Mouse (Mus musculus) urinary bladder, adult 2 months (tissue): ENCODE measurements around the gene Olfr1340. TPM values are rescaled to one million over a fixed set of nuclear protein-coding genes. Genes with fewer than 3 reads are reported as not detected.

Source experiments
- DNase-seq: peaks from one replicate; pipeline ENCODE4 v3.0.0; 2022; ENCODE audit warnings: low spot score
- polyA plus RNA-seq: library from polyadenylated mRNA; depleted of rRNA; stranded (reverse); fragments of >200 nt; gene quantifications from 2 replicates; pipeline ENCODE4 v1.2.3, GENCODE M21; 2012; rRNA removed

Olfr1340 gene
- polyA plus RNA-seq = not detected in 2 replicates

DNA sequence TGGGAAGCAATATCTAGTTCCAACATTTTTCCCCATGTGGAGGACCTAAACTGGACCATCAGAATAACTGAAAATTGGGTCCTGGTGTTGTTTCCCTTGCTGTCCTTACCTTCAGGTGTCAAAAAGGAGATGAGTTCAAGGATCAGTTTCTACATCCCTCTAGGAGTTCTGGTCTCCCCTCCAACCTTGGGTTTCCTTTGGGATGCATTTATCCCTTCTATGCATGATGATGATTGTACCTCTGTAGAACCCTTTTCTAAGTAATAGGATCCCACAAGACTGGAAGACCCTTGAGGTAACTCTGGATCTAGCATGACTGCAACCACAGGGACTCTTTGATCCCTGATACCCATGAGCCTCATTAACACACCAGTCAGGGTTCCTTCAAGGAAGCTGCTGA is at the start of gene Olfr1340:
Gene Olfr1340, plus strand, starts transcription at position 301 of the 400 bp plus-strand sequence.
- DNase-seq = no peak

DNA sequence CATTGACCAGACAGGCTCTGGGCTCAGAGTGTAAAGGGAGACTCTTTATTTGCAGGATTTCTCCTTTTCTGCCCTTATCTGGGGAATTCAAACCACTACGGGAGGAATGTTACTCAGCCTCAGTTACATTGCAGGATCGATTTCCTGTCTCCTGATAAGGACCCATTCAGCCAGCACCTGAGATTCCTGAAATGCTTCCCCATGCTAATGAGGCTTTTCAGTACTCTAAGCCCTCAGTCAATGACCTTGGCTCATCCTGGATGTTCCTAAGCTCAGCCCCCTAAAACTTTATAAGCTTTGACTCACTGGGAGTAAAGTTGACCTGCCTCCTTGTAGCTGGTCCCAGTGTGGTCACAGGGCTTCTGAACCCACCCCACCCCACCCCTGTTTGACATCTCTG is 32.9 kb upstream of the Olfr1340 start:
- no peak for DNase-seq

DNA sequence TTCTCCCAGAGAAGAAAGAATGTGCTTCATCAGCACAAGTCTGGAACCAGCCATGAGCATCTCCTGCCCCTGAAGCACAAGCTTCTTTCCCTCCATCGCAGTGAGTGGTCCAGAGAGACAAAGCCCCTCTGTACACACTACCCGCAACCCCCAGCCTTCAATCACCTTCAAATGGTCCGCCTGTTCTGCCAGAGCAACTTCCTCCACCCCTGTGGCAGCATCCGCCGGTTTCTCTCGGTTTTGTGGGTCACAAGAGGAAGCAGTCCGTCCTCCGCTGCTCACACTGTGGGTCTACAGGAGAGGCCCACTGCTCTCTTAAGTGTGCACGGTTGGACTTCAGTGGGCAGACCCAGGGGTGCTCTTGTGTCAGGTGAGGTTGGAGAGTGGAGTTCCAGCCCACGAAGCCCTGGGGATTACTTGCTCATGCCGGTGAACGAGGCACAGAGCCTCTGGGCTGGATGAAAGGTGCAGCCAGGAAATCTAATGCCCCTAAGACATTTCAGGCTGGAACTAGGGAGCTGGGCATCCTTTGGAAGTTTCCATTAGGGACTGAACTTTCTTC is 27.4 kb upstream of the Olfr1340 start, which contains the start of gene Olfr1342:
Gene Olfr1342, minus strand, starts transcription at position 345 of the 562 bp plus-strand sequence.
- DNase-seq = no peak

DNA sequence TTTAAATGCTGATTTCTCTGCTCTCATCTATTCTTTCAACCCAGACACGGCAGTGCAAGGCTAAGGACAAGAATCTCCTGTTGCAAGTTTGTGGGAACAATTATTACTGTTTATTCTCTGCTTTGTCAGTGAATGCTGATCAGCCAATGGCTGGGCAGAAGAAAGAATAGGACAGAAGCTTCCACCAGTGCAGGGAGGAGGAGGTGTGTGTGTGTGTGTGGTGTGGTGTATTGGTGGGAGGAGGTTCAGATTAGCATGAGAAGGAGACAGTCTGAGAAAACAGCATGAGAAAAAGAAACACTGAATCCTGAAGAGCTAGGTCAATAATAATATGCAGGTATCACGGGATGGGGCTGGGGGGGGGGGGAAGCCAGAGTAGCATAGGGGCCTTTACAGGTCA is 26.1 kb upstream of the Olfr1340 start:
- DNase-seq = no peak

DNA sequence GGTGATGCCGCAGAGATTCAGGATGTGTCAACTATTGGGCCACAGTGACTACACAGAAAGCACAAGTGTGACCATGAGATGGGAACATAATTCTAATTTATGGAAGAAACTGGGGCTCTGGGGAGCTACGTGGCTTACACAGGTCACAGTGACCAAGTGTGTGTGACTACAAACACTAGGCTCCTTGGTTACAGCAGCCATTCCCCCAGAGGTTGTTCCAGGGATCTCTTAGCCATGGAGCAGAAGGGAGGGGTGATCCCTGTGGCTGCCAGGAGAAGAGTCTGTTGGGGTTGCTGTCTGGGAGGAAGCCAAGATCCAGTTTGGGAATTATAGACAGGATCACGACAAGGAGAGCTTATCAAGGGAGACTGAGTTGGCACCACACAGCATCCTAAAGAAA is 16.7 kb upstream of the Olfr1340 start, which contains the start of gene Olfr1341:
Gene Olfr1341, plus strand, starts transcription at position 301 of the 400 bp plus-strand sequence.
- DNase-seq = no peak

DNA sequence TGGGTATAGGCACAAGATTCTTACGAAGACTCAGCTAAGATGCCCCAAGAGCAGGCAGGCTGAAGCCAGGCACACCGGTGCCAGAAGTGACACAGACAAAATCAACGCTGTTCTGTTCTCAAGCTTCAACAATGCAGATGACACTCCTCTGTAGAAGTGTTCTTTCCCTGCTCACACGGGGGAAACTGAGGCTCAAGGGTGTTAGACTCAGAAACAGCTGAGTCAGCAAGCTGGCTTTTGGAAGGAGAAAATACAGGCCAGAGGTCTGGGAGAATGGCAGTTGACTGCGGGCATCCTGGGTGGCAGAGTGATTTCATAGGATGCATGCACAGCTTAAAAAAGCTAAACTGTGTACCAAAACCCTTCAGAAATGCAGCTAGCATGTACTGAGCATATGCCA is 11.9 kb upstream of the Olfr1340 start:
- no peak for DNase-seq

DNA sequence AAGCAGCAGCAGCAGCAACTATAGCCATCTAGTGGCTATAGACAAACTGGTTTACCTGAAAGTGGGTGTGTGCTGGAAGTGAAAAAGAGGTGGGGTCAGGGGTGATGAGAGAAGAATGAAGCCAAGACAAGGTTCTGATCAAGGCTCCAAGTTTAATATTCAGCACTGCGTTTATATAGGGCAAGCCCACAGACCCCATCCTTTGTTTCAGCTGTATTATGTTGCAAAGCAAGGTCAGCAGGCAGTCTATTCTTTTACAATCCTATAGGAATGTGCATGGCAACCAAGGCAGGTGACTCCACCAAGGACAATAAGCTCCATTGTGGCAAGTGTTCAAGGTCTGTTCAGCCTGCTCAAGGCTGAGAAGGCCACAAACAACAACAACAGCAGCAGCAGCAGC is 8.3 kb upstream of the Olfr1340 start:
- DNase-seq = no peak

DNA sequence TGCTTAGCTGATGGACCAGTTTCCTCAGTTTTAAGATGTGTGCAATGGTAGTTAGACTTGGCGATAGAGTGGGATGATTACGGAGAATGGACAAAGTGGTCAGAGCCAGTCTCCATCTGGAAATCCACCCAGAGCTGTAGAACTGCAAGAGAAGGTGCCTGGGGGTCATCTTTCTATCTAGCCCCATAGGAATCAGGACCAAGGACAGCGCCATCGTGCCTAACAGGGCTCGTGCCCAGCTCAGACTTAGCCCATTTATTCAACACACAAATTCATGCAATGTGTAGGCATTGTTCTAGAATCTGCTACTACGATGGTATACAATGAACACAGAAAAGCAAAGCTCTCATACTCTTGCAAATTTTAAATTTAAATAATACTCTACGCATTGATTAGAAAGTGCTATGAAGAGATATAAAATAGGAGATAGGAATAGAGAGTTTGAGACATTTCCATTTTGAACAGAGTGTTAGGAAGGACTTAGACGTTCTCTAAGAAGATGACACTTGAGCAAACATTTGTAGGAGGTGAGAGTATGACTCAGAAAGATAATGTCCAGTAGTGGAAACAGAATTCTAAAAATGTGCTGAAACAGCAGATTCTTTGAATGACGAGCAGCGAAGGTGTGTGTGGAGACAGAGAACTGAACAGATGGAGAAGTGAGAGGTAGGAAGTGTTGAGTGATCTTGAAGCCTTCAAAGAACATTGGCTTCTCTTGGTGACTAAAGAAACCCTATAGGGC is 2.0 kb downstream of the Olfr1340 start:
- DNase-seq = no peak

DNA sequence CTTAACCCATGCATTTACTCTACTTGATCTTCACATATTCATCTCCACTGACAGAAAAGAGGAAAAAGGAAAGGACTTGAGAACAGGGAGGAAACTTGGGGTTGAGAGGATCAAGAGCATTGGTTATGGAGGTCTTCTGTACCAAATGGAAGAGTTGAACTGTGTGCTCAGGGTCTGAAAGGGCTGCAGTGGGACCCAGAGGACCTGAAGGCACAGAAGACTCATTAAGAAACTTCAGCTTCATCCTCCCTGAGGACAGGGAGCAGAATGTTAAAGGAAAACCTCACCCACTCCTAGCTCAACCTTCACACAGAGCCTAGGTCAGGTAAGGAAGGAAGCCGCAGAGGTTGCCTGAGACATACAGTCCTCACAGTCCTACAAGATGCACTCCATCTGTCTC is 11.9 kb downstream of the Olfr1340 start, which contains the start of gene Olfr1339:
Gene Olfr1339, plus strand, starts transcription at position 301 of the 400 bp plus-strand sequence.
- no peak for DNase-seq

DNA sequence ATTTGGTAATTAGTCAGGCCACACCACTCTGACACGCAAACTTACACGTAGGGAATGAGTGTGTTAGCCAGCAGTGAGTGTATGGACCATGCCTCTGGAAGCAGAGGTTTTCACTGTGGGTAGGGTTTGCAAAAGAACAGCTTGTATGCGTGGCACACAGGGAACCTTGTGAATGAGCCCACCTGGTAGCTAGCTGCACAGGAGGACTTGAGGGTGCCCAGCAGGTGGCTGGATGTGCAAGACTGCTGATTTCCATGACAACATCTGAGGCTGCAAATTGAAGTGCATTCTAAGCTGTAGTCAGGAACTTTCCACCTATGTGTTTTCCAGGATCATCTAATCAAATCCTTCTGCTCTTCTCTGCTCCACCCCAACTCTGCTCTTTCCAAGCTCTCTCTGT is 19.6 kb downstream of the Olfr1340 start:
- DNase-seq = no peak

DNA sequence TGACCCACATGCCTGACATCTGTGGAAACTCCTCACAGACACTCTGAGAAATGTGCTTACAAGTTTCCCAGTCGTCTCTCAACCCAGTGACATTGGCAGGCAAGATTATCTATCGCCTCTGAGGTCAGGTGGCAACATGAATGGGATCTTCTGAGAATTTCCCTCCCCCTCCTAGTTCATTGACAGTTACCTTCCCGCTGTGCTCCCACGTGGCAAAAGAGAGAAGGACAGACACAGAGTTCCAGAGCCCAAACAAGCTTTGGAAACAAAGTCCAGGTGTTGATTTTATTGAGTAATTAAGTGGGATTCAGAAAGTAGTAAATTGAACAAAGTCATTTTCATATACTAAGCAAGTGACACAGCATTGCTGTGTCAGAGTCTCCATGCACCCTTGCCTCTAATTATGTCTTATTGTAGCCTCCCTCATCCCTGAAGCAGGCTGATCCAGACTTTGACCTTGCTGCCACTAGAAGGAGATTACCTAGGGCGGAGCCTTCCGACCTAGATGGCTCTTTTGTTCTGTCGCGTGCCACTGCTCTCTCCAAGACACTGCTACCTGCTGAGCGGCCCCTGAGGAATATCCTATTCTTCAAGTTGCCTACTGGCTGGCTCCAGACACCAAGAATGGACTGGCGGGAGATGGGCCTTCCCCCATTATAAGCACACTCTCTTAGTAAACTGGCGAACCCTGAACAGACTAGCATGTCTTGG is 21.2 kb downstream of the Olfr1340 start:
- DNase-seq = no peak

DNA sequence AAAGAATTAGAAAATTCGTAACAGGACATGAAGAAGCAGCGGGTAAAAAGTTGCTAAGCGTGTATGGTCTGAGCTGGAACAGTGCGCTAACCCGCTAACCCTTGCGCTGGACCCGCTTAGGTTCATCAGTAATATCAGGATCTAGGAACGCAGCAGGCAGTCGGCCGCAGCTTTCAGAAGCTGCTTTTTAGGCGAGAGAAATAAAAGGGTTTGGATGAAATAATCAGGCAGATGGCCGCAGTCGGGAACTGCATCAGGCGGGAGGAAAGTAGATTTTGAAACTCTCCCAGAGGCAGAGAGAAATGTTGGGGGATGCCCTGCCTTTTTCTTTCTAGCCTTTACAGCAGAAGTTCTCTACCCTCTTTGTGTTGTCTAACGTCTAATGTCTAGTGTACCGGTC is 21.9 kb downstream of the Olfr1340 start:
- DNase-seq = no peak

DNA sequence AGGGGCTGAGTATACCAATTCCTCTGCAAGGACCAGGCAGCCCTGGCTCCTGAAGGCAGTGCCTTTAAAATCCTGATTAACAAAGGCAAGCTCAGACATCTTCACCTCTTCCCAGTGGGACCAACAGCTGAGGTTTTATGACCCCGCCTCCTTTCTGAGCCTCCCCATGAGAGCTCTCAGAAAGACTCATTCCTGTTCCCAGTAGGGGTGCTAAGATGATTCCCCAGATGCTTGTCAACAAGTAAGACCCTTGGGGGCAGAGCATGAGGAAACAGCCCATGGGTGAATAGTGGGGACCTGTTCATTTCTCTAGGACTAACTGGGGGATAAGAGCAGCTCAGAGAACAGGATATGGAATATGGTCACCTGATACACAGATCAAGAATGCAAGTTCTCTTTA is 38.7 kb downstream of the Olfr1340 start, which contains the start of gene Olfr1338:
Gene Olfr1338, minus strand, starts transcription at position 101 of the 400 bp plus-strand sequence.
- DNase-seq = no peak

Other genes starting within 250 kb of the Olfr1340 start
- 21.7 and 25.1 TPM in 2 replicates for gene Tie1, start 230.1 kb upstream of the Olfr1340 start, polyA plus RNA-seq
- gene 2610528J11Rik, start 193.1 kb upstream of the Olfr1340 start, polyA plus RNA-seq = 11.7 and 15.8 TPM in 2 replicates
- 10.7 and 15.5 TPM in 2 replicates for gene Tmem125, start 176.1 kb upstream of the Olfr1340 start, polyA plus RNA-seq
- 0.04 and 0.08 TPM in 2 replicates for gene Cfap57, start 99.4 kb upstream of the Olfr1340 start, polyA plus RNA-seq
- 63.4 and 72.6 TPM in 2 replicates for gene Ebna1bp2, start 99.3 kb upstream of the Olfr1340 start, polyA plus RNA-seq
- gene Olfr62, start 61.2 kb upstream of the Olfr1340 start, polyA plus RNA-seq = not detected in 2 replicates
- not detected in 2 replicates for gene Olfr1342, start 27.4 kb upstream of the Olfr1340 start, polyA plus RNA-seq
- gene Olfr1341, start 16.6 kb upstream of the Olfr1340 start, polyA plus RNA-seq = not detected in 2 replicates
- gene Olfr1339, start 12.0 kb downstream of the Olfr1340 start, polyA plus RNA-seq = not detected in 2 replicates
- not detected in 2 replicates for gene Olfr1338, start 38.6 kb downstream of the Olfr1340 start, polyA plus RNA-seq
- not detected in 2 replicates for gene Olfr1337, start 62.4 kb downstream of the Olfr1340 start, polyA plus RNA-seq
- gene Olfr1335, start 89.8 kb downstream of the Olfr1340 start, polyA plus RNA-seq = not detected in 2 replicates
- gene Olfr1333, start 116.1 kb downstream of the Olfr1340 start, polyA plus RNA-seq = not detected in 2 replicates
- not detected in 2 replicates for gene Olfr1331, start 144.5 kb downstream of the Olfr1340 start, polyA plus RNA-seq
- not detected in 2 replicates for gene Olfr1330, start 168.5 kb downstream of the Olfr1340 start, polyA plus RNA-seq
- not detected in 2 replicates for gene Olfr1329, start 197.3 kb downstream of the Olfr1340 start, polyA plus RNA-seq
- gene Olfr1328, start 218.5 kb downstream of the Olfr1340 start, polyA plus RNA-seq = 0.03 TPM in 1 of 2 replicates, not detected in the other
- gene Lao1, start 241.4 kb downstream of the Olfr1340 start, polyA plus RNA-seq = 0.08 and 0.27 TPM in 2 replicates